ENCODE assay signal across 8 mouse cellular contexts in genomic region chr17:34645831-34646511, GRCm38 (mm10). TPM values are rescaled to one million over a fixed set of nuclear protein-coding genes. Genes with fewer than 3 reads are reported as not detected.
DNase-seq lines count a peak whose midpoint lies in the region; ATAC-seq and TF ChIP-seq lines count a peak whose summit lies in the region.

No protein-coding gene starts in this region.

- WGBS in cerebellum, adult 2 months, result 49% methylated on average over 30 of the region's 30 CpGs
- WGBS in lung, postnatal 0 days, result 73% methylated on average over 30 of the region's 30 CpGs
- 65% methylated on average over 30 of the region's 30 CpGs for WGBS in lung, adult 2 months
- 87% methylated on average over 30 of the region's 30 CpGs for WGBS in hindbrain, embryonic 15.5 days
- 78% methylated on average over 30 of the region's 30 CpGs for WGBS in neural tube, embryonic 15.5 days

- peak; percentile 35 to 46 for DNase-seq in cerebellum, adult 2 months
- no peak for DNase-seq in cerebellum, postnatal 36 days
- no peak for DNase-seq in lung, postnatal 0 days (ENCODE audit: low spot score)
- DNase-seq in lung, adult 2 months, result no peak
- DNase-seq in spleen, adult 18-20 months, result no peak
- no peak for DNase-seq in ovary, postnatal 14 days (ENCODE audit: low spot score)

- H3K27ac ChIP-seq in cerebellum, adult 2 months (ENCODE audit: insufficient read depth, low read length), result no peak overlapping the region
- H3K27ac ChIP-seq in lung, postnatal 0 days (ENCODE audit: low read length), result peak overlapping the region; percentile 47; the same call in 1 of the 2 replicates
- H3K27ac ChIP-seq in hindbrain, embryonic 15.5 days (replicated peaks), result no peak overlapping the region
- 0 out of 2 replicates have a peak overlapping the region, but pooled peaks have one; percentile 28 for H3K27ac ChIP-seq in neural tube, embryonic 15.5 days (replicated peaks)

- H3K4me1 ChIP-seq in cerebellum, adult 2 months (ENCODE audit: control insufficient read depth, insufficient read depth, low read length), result peaks cover 25% of the 10 kb centered on the region
- peaks cover 12% of the 10 kb centered on the region for H3K4me1 ChIP-seq in lung, postnatal 0 days (ENCODE audit: insufficient read depth, low read depth, low read length)
- peaks cover 5% of the 10 kb centered on the region for H3K4me1 ChIP-seq in lung, adult 2 months (ENCODE audit: control insufficient read depth, insufficient read depth, low read length)
- H3K4me1 ChIP-seq in hindbrain, embryonic 15.5 days (replicated peaks), result peaks cover 37% of the 10 kb centered on the region
- peaks cover 44% of the 10 kb centered on the region for H3K4me1 ChIP-seq in neural tube, embryonic 15.5 days

- no peak for TF ChIP-seq POLR2A in cerebellum, adult 2 months (IDR thresholded peaks at IDR 0.05; ENCODE audit: borderline replicate concordance, insufficient read depth, low read length)
- no peak for TF ChIP-seq POLR2A in lung, adult 2 months (IDR thresholded peaks at IDR 0.05; ENCODE audit: borderline replicate concordance, extremely low read depth, low read depth, low read length)

- no peak overlapping the region for H3K4me3 ChIP-seq in cerebellum, adult 2 months (replicated peaks; ENCODE audit: insufficient read depth, low read depth, low read length)
- H3K4me3 ChIP-seq in lung, postnatal 0 days (ENCODE audit: low read depth, low read length), result no peak overlapping the region
- no peak overlapping the region for H3K4me3 ChIP-seq in lung, adult 2 months (replicated peaks; ENCODE audit: extremely low read depth, low read depth, low read length)
- H3K4me3 ChIP-seq in hindbrain, embryonic 15.5 days, result peak overlapping the region; percentile 100; the same call in 1 of the 2 replicates
- H3K4me3 ChIP-seq in neural tube, embryonic 15.5 days (replicated peaks), result peak overlapping the region; percentile 76

- no peak for TF ChIP-seq CTCF in cerebellum, adult 2 months (IDR thresholded peaks at IDR 0.05; ENCODE audit: borderline replicate concordance, insufficient read depth, low read depth, low read length)
- TF ChIP-seq CTCF in lung, postnatal 0 days (IDR thresholded peaks at IDR 0.05), result no peak
- no peak for TF ChIP-seq CTCF in lung, adult 2 months (IDR thresholded peaks at IDR 0.05; ENCODE audit: insufficient read depth, low read length)

- H3K9me3 ChIP-seq in lung, postnatal 0 days (ENCODE audit: low read length), result no peaks in the 10 kb centered on the region
- H3K9me3 ChIP-seq in hindbrain, embryonic 15.5 days, result no peaks in the 10 kb centered on the region
- H3K9me3 ChIP-seq in neural tube, embryonic 15.5 days (replicated peaks), result no peaks in the 10 kb centered on the region

- no peak overlapping the region for H3K9ac ChIP-seq in lung, postnatal 0 days (replicated peaks; ENCODE audit: low read depth)
- no peak overlapping the region for H3K9ac ChIP-seq in hindbrain, embryonic 15.5 days
- H3K9ac ChIP-seq in neural tube, embryonic 15.5 days (replicated peaks), result no peak overlapping the region

- ATAC-seq in lung, postnatal 0 days, result no peak
- ATAC-seq in hindbrain, embryonic 15.5 days (ENCODE audit: low FRiP score, low read depth), result no peak
- no peak for ATAC-seq in neural tube, embryonic 15.5 days (ENCODE audit: low FRiP score)

- H3K27me3 ChIP-seq in cerebellum, adult 2 months (ENCODE audit: control insufficient read depth, insufficient read depth, low read length), result no peaks in the 10 kb centered on the region
- H3K27me3 ChIP-seq in lung, postnatal 0 days (replicated peaks; ENCODE audit: insufficient read depth, low read length), result no peaks in the 10 kb centered on the region
- H3K27me3 ChIP-seq in hindbrain, embryonic 15.5 days, result no peaks in the 10 kb centered on the region
- no peaks in the 10 kb centered on the region for H3K27me3 ChIP-seq in neural tube, embryonic 15.5 days (replicated peaks)

- no peak for TF ChIP-seq EP300 in lung, postnatal 0 days (IDR thresholded peaks at IDR 0.05)

- H3K36me3 ChIP-seq in lung, postnatal 0 days (ENCODE audit: insufficient read depth, low read length), result no peaks in the 10 kb centered on the region
- H3K36me3 ChIP-seq in hindbrain, embryonic 15.5 days, result peaks cover 22% of the 10 kb centered on the region
- H3K36me3 ChIP-seq in neural tube, embryonic 15.5 days, result peaks cover 22% of the 10 kb centered on the region

- peak overlapping the region; percentile 67 for H3K4me2 ChIP-seq in lung, postnatal 0 days (replicated peaks; ENCODE audit: low read depth, low read length)
- peak overlapping the region; percentile 93 for H3K4me2 ChIP-seq in hindbrain, embryonic 15.5 days
- H3K4me2 ChIP-seq in neural tube, embryonic 15.5 days, result peak overlapping the region; percentile 89

RNA-seq across cellular contexts. Expression of gene Atf6b, which starts 1.0 kb away (rescaled TPM):
- polyA plus RNA-seq in cerebellum, adult 2 months (2012; rRNA removed), result 61.4 and 69.4 TPM in 2 replicates
- polyA plus RNA-seq in lung, postnatal 0 days (2015; fragmentation: Nextera tagmentation; extraction: Ambion mirVana), result 42.5 and 47.3 TPM in 2 replicates
- 81.8 and 88.0 TPM in 2 replicates for polyA plus RNA-seq in lung, adult 2 months (2012; rRNA removed)
- polyA plus RNA-seq in hindbrain, embryonic 15.5 days (2015; fragmentation: Nextera tagmentation; extraction: Ambion mirVana), result 108 and 120 TPM in 2 replicates
- 109 and 112 TPM in 2 replicates for polyA plus RNA-seq in neural tube, embryonic 15.5 days (2015; fragmentation: Nextera tagmentation; extraction: Ambion mirVana)

RNA-seq across cellular contexts. Expression of gene Fkbpl, which starts 1.4 kb away (rescaled TPM):
- polyA plus RNA-seq in cerebellum, adult 2 months (2012; rRNA removed), result 7.4 and 8.5 TPM in 2 replicates
- 12.2 and 14.5 TPM in 2 replicates for polyA plus RNA-seq in lung, postnatal 0 days (2015; fragmentation: Nextera tagmentation; extraction: Ambion mirVana)
- polyA plus RNA-seq in lung, adult 2 months (2012; rRNA removed), result 2.4 and 2.9 TPM in 2 replicates
- polyA plus RNA-seq in hindbrain, embryonic 15.5 days (2015; fragmentation: Nextera tagmentation; extraction: Ambion mirVana), result 16.1 and 16.4 TPM in 2 replicates
- polyA plus RNA-seq in neural tube, embryonic 15.5 days (2015; fragmentation: Nextera tagmentation; extraction: Ambion mirVana), result 14.9 and 15.8 TPM in 2 replicates

RNA-seq across cellular contexts. Expression of gene Prrt1, which starts 16.6 kb away (rescaled TPM):
- polyA plus RNA-seq in cerebellum, adult 2 months (2012; rRNA removed), result 194 and 222 TPM in 2 replicates
- polyA plus RNA-seq in lung, postnatal 0 days (2015; fragmentation: Nextera tagmentation; extraction: Ambion mirVana), result 0.27 and 0.29 TPM in 2 replicates
- polyA plus RNA-seq in lung, adult 2 months (2012; rRNA removed), result 5.2 and 6.7 TPM in 2 replicates
- polyA plus RNA-seq in hindbrain, embryonic 15.5 days (2015; fragmentation: Nextera tagmentation; extraction: Ambion mirVana), result 6.8 and 9.8 TPM in 2 replicates
- polyA plus RNA-seq in neural tube, embryonic 15.5 days (2015; fragmentation: Nextera tagmentation; extraction: Ambion mirVana), result 6.3 and 7.3 TPM in 2 replicates

RNA-seq across cellular contexts. Expression of gene Ppt2, which starts 17.7 kb away (rescaled TPM):
- 57.3 and 66.9 TPM in 2 replicates for polyA plus RNA-seq in cerebellum, adult 2 months (2012; rRNA removed)
- polyA plus RNA-seq in lung, postnatal 0 days (2015; fragmentation: Nextera tagmentation; extraction: Ambion mirVana), result 22.4 and 24.9 TPM in 2 replicates
- polyA plus RNA-seq in lung, adult 2 months (2012; rRNA removed), result 38.7 and 40.9 TPM in 2 replicates
- polyA plus RNA-seq in hindbrain, embryonic 15.5 days (2015; fragmentation: Nextera tagmentation; extraction: Ambion mirVana), result 19.1 and 20.4 TPM in 2 replicates
- 20.1 and 21.3 TPM in 2 replicates for polyA plus RNA-seq in neural tube, embryonic 15.5 days (2015; fragmentation: Nextera tagmentation; extraction: Ambion mirVana)

RNA-seq across cellular contexts. Expression of gene Tnxb, which starts 24.4 kb away (rescaled TPM):
- polyA plus RNA-seq in cerebellum, adult 2 months (2012; rRNA removed), result 1.6 and 1.8 TPM in 2 replicates
- polyA plus RNA-seq in lung, postnatal 0 days (2015; fragmentation: Nextera tagmentation; extraction: Ambion mirVana), result 0.85 and 0.99 TPM in 2 replicates
- 39.6 and 49.2 TPM in 2 replicates for polyA plus RNA-seq in lung, adult 2 months (2012; rRNA removed)
- 0.27 and 0.31 TPM in 2 replicates for polyA plus RNA-seq in hindbrain, embryonic 15.5 days (2015; fragmentation: Nextera tagmentation; extraction: Ambion mirVana)
- polyA plus RNA-seq in neural tube, embryonic 15.5 days (2015; fragmentation: Nextera tagmentation; extraction: Ambion mirVana), result 0.50 and 0.64 TPM in 2 replicates

Comparison
In these comparisons a context has a peak if more than half of its experiments do, and no peak if none do; other contexts are left out.
1. DNase-seq: peak in cerebellum, adult 2 months (2 of 2); none in cerebellum, postnatal 36 days (0 of 2), lung, postnatal 0 days (single experiment), lung, adult 2 months (single experiment), spleen, adult 18-20 months (0 of 2) and ovary, postnatal 14 days (single experiment).
2. H3K27ac ChIP-seq: peak in lung, postnatal 0 days (single experiment) and neural tube, embryonic 15.5 days (single experiment); none in cerebellum, adult 2 months (single experiment) and hindbrain, embryonic 15.5 days (single experiment).
3. H3K4me3 ChIP-seq: peak in hindbrain, embryonic 15.5 days (single experiment) and neural tube, embryonic 15.5 days (single experiment); none in cerebellum, adult 2 months (single experiment), lung, postnatal 0 days (single experiment) and lung, adult 2 months (single experiment).
4. RNA of gene Prrt1, which starts 16.6 kb away (polyA plus RNA-seq): 194 to 222 TPM in cerebellum, adult 2 months; 6.8 to 9.8 TPM in hindbrain, embryonic 15.5 days, 6.3 to 7.3 TPM in neural tube, embryonic 15.5 days, 5.2 to 6.7 TPM in lung, adult 2 months and 0.27 to 0.29 TPM in lung, postnatal 0 days; every median in the first group is over 10 times any median in the second.
5. Peak in every context shown above with its lines, with median percentiles within 50 percentile points of each other: H3K4me2 ChIP-seq.